Mouse (Mus musculus): ENCODE data around the gene Bbip1.

Bbip1 gene

DNA sequence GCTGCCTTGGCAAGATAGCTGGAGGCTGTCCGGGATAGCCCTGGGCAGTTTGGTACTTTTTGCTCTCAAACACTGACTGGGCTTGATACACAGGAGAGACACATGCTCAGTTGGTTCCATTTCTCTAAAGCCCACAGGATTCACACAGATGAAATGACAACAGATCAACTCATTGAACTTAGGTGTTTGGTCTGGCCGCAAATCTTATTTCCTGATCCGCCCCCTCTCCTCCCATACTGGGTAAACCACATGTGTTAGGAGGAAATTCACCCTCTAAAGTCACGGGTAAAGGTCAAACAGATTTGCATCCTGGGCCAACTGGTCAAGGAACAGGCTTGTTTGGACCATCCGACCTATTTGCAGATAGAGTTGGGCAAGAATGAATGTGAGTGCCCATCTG, 54.9 kb downstream of the Bbip1 start:
- no peak for DNase-seq

DNA sequence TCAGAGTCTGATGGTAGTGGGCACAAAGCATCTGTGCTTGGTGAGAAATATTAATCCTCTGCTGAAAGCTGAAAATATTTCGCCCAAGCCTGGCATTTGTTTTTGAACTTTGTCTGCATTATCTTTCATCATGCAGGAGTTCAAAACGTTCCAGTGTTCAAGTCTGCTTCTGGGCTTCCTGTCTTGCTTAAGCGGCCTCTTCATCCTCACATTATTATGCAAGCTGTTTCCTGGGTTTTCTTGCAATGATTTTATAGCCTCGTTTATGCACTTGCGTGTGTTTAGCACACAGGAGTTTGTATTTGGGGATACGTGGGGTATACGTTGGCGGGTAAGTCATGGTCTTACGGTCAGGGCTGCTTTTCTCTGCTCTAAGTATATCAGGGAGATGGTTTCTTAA, 56.1 kb downstream of the Bbip1 start:
- no peak for DNase-seq

- DNase-seq, result no peak
Measured at GRCm38 (mm10) chr19:53887822-53888221, 56.6 kb downstream of the Bbip1 start.

DNA sequence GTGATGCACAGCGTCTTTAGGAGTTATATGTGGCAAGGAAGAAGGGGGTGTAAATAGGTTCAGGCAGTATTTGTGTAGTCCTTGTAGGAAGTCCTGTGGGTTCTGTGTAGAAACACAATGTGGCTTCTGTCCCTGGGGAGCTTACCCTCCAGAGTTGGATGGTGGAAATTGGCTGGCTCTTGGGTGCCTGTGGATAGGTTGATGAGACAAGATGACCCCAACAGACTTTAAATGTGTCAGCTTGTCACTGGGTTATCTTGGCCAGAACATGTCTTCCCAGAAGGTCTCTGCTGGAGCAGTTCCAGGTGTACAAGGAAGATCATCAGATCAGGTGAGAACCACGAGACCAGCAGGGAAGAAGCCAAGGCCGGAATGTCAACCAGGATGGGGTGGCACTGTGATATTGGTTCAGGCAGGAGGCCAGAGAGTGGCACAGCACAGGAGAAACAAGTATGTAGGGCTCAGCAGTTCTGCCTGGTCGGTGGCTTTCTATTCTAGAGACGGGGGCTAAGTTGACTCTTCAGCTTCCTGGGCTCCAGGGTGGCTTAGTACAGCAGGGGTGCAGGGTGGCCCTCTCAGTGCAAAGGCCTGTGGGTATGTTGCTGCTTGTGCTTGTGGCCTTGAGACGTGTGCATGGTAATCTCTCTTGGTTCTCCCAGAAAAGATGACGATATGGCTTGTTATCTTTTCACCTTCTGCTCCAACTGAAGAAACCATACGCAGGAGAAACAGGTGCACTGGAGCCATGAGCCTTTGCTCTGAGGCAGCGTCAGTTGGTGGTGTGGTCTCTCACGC, 57.7 kb downstream of the Bbip1 start:
- DNase-seq, result no peak

DNA sequence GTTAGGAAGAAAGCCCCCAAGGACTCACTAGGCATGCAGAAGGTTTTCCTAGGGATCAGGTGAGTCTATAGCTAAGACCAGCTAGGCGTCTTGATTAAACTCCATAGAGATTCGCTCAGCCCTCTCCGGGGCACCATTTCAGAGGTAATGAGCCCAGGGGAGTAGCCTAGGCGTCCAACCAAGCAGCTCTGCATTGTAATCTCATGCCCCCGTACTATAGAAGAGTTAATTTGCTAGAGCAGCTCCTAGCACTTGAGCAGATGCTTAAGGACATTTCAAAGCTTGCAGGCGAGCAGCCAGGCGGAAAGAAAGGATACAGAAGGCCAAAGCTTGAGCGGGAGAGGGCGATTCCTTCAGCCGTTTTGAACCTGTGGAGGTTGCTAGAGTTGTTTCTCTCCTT, 59.0 kb downstream of the Bbip1 start:
- no peak for DNase-seq

GRCm38 (mm10) chr19:53881786-53882185, 62.6 kb downstream of the Bbip1 start:
- DNase-seq, result no peak

DNA sequence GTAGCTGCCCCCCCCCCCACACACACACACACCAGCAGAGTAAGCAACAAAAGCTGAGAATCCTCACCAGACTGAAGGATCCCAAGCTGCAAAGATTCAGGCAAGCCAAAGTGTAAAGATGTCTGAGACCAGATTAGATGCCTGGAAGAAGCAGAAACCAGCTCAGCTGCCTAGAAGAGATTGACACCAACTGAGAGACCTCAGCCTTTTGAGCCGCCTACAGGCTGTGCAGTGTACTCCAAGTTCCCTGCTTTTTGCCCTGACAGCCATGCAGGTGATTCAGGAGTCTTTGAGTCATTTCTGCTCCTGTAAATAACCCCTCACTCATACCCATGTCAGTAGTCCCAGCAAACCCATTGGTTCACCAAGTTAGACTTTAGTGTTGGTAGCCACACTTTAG, 64.0 kb downstream of the Bbip1 start:
- DNase-seq, result no peak
